Mouse (Mus musculus): Measurements from ENCODE around the gene Gm10999. TPM values are rescaled to one million over a fixed set of nuclear protein-coding genes. Genes with fewer than 3 reads are reported as not detected.
"Not testable (repeated sequence)": the region's sequence is repeated elsewhere in the genome, so short reads cannot be mapped to it uniquely, and the experiment has no call there.

Gene Gm10999
- not detected in 2 replicates for polyA plus RNA-seq (2014; fragmentation: Nextera tagmentation; extraction: Ambion mirVana)

DNA sequence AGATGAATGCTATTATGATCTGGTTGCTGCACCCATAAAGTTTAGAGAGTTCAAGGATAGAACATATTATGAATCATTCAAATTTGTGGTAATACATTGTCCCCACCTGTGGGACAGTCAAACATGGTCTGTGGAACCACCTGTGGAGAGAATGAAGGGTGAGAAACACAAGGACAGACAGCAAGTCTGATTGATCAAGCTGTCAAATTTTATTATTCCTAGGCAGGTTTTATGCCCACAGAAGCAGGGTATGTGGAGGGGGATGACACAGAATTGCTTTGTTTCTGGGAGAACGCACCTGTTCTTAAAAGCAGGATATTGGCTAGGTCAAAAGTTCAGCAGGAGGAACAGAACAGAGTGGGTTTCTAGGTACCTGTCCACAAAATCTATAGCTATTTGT lies at the start of gene Gm10999:
TSS of gene Gm10999 (minus strand) at position 101 of the 400 bp plus-strand sequence.
- WGBS, result 76% methylated on average over 1 of the region's 1 CpGs
- no peaks in the 10 kb centered on the region for H3K9me3 ChIP-seq (ENCODE audit: control insufficient read depth, low read length)
- H3K27ac ChIP-seq (ENCODE audit: low read depth, low read length), result no peak within 1 kb of the TSS
- H3K4me3 ChIP-seq (ENCODE audit: low read depth, low read length), result no peak within 1 kb of the TSS
- no peak within 1 kb of the TSS for H3K9ac ChIP-seq (ENCODE audit: low read depth, low read length)
- H3K4me1 ChIP-seq (replicated peaks; ENCODE audit: control insufficient read depth, insufficient read depth, low read length), result no peaks in the 10 kb centered on the region
- H3K27me3 ChIP-seq (ENCODE audit: control insufficient read depth, insufficient read depth, low read length), result no peaks in the 10 kb centered on the region
- DNase-seq (ENCODE audit: low spot score) (no peak), ATAC-seq (ENCODE audit: low FRiP score) (no peak)
- no peaks in the 10 kb centered on the region for H3K36me3 ChIP-seq (ENCODE audit: control insufficient read depth, insufficient read depth, low read length)
- H3K4me2 ChIP-seq (replicated peaks; ENCODE audit: low read depth, low read length), result no peak within 1 kb of the TSS

DNA sequence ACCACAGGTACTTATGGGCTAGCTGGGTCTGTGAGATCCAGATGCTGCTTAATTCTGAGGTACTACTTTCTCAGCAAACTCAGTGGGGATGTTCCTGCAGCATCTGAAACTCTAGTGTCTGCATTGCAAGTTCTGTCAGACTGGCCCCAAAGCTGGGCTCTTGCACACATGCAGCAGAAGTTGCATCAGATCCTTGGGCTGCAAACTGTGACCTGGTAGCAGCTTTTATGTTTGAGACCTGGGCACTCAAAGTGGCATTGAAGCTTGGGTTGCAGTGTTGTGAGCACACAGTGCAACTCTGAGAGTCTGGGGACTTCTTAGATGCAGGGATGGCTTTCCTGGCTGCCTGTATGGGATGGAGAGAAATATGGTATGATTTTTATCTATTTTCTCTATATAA lies 2.0 kb upstream of the Gm10999 start:
- no peak overlapping the region for H3K9ac ChIP-seq (ENCODE audit: low read depth, low read length)
- ATAC-seq (ENCODE audit: low FRiP score), result no peak
- no peak for DNase-seq (ENCODE audit: low spot score)
- H3K4me2 ChIP-seq (replicated peaks; ENCODE audit: low read depth, low read length), result no peak overlapping the region
- no peaks in the 10 kb centered on the region for H3K9me3 ChIP-seq (ENCODE audit: control insufficient read depth, low read length)
- H3K36me3 ChIP-seq (ENCODE audit: control insufficient read depth, insufficient read depth, low read length), result no peaks in the 10 kb centered on the region
- H3K4me1 ChIP-seq (replicated peaks; ENCODE audit: control insufficient read depth, insufficient read depth, low read length), result no peaks in the 10 kb centered on the region
- no peak overlapping the region for H3K4me3 ChIP-seq (ENCODE audit: low read depth, low read length)
- no peak overlapping the region for H3K27ac ChIP-seq (ENCODE audit: low read depth, low read length)
- H3K27me3 ChIP-seq (ENCODE audit: control insufficient read depth, insufficient read depth, low read length), result no peaks in the 10 kb centered on the region

DNA sequence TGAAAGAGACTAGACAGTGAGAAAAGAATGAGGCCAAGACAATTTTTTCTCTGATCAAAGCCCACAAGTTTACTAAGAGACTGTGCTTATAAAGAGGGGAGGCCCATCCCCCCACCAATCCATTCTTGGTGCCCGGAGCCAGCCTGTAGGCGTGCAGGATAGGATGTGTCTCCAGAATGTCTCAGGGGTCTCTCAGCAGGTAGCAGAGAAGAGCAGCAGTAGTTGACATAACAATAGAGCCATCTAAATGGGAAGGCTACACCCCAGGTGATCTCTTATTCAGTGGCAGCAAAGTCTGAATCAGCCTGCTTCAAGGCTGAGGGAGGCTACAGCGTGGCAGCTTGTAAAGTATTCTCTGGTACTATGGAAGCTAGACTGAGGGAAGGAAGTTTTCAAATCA lies 15.7 kb downstream of the Gm10999 start:
- H3K9ac ChIP-seq (ENCODE audit: low read depth, low read length); ATAC-seq (ENCODE audit: low FRiP score); DNase-seq (ENCODE audit: low spot score); H3K9me3 ChIP-seq (ENCODE audit: control insufficient read depth, low read length); H3K4me2 ChIP-seq (replicated peaks; ENCODE audit: low read depth, low read length); H3K4me1 ChIP-seq (replicated peaks; ENCODE audit: control insufficient read depth, insufficient read depth, low read length); H3K27me3 ChIP-seq (ENCODE audit: control insufficient read depth, insufficient read depth, low read length); H3K27ac ChIP-seq (ENCODE audit: low read depth, low read length); H3K4me3 ChIP-seq (ENCODE audit: low read depth, low read length); H3K36me3 ChIP-seq (ENCODE audit: control insufficient read depth, insufficient read depth, low read length): not testable (repeated sequence)
- 34% methylated on average over 3 of the region's 3 CpGs for WGBS

Other genes with a start within 250 kb of the Gm10999 start
- not detected in 2 replicates for gene Ccdc7a, start 66.1 kb downstream of the Gm10999 start, polyA plus RNA-seq (2014; fragmentation: Nextera tagmentation; extraction: Ambion mirVana)
- not detected in 2 replicates for gene Ccdc7b, start 64.5 kb downstream of the Gm10999 start, polyA plus RNA-seq (2014; fragmentation: Nextera tagmentation; extraction: Ambion mirVana)
- 28.2 and 28.6 TPM in 2 replicates for gene 2610044O15Rik8, start 102.7 kb upstream of the Gm10999 start, polyA plus RNA-seq (2014; fragmentation: Nextera tagmentation; extraction: Ambion mirVana)